Mouse (Mus musculus) testis, postnatal 10 days (tissue): Measurements from ENCODE around the gene Top2a.

Experiments
- DNase-seq: peaks from one replicate; pipeline ENCODE4 v3.0.0; 2021; ENCODE audit warnings: low spot score

The Top2a gene

GRCm38 (mm10) chr11:99023500-99024467 lies at the start of gene Top2a:
Gene Top2a (minus strand): TSS chr11:99024189.
- peak; percentile 89 for DNase-seq

DNA sequence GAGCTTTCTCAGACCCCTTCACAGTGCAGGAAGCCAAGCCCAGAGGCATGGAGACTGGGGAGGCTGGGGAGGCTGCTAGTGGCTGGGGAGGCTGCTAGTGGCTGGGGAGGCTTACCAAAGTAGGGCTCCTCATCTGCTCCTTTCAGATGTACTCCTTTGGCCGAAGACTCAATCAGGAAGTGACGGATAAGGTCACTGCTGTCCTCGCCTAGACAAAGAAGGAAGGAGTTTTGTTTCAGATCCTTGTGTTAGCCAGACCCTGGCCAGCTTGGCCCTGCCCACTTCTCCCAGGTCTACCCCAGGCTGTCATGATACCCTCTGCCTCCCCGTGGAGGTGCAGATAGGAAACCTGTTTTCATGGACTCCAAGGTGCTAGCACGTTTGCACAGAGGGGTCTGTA lies 49.8 kb upstream of the Top2a start:
- DNase-seq, result no peak

- no peak for DNase-seq
Measured at GRCm38 (mm10) chr11:99071866-99072265, 47.9 kb upstream of the Top2a start.

GRCm38 (mm10) chr11:99068455-99068854 lies 44.5 kb upstream of the Top2a start:
- DNase-seq, result no peak

GRCm38 (mm10) chr11:99067591-99067990 lies 43.6 kb upstream of the Top2a start:
- no peak for DNase-seq

GRCm38 (mm10) chr11:99065979-99066378 lies 42.0 kb upstream of the Top2a start:
- DNase-seq, result peak; percentile 83

GRCm38 (mm10) chr11:99065353-99065752 lies 41.4 kb upstream of the Top2a start:
- DNase-seq, result no peak

DNA sequence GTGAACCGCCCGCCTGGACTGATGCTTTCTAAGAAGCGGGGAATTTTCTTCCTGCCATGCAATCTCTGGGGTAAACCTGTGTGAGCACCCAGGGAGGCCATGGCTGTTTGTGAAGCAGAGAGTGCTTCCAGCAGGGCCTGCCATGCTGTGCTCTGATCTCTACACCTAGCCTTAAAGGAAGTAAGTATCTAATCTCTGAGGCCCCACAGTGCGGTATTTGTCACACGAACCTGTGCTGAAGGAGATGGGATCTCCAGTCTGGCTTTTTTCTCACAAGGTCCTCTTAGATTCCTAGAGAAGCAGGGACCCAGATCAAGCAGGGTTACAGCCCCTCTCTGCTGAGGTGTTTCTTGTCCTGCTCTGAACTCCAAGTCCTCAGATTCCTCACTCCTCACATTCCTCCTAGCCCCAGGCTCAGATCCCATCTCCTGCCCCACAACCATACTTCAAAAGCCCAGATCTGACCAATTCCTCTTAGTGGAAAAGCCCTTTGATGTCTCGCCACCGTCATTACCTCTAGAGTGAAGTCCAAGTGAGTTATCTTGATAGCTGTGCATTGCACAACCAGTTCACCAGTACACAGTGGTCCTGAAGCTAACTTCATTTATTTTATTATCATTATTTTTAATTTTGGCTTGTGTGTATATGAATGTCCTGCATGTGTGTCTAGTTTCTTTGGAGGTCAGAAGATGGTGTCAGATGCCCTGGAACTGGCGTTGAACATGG lies 39.6 kb upstream of the Top2a start:
- DNase-seq, result peak; percentile 38

DNA sequence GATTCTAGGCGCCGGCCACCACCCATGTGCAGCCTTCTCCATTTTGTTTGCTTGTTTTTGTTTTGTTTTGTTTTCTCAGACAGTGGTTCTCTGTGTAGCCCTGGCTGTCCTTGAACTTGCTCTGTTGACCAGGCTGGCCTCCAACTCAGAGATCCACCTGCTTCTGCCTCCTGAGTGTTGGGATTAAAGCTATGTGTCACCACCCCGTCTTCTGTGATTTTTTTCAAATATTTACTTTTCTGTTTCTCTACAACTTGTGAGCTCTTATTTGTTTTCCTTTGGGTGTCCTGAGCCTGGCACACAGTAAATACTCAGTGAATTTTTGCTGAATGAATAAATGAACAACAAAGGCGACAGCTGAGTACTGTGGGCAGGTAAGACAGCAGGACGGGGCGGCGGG lies 38.7 kb upstream of the Top2a start:
- no peak for DNase-seq

DNA sequence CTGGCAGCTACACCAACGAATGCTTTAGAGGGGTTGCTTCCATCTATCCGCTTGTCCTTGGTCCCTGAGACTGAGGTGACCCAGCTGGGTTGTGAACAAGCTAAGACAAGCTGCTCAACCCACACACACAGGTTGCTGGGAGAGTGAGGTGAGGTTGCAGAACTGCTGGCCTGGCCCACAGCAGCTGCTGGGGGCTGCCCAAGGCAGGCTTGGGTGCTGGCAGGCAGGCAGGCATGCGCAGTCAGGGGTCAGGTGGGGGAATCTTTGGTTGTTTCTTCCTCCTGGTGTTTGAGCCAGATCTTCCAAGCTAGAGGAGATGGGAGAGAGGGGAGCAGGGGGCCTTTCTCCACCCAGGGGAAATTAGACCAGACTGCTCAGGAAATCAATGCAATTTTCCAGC lies 36.4 kb upstream of the Top2a start:
- DNase-seq, result peak; percentile 66

GRCm38 (mm10) chr11:99055571-99056452 lies 31.8 kb upstream of the Top2a start:
- no peak for DNase-seq

DNA sequence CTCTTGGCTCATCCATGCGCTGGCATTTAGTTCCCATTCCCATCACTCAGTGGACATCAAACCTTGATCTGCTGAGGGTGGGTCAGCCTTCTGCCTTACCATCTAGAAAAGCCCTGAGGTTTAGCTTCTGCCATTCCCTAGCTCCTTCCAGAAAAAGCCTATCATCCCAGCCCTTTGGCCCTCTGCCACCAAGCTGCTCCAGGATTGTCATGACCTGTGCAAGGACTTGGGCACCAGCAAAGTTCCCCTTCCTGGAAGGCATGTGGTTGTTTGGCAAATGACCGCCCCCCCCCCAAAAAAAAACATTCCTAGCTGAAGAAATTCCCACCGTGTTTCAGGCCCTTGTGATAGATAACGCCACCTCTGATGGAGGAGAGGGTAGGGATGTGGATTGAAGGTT lies 31.2 kb upstream of the Top2a start:
- DNase-seq, result peak; percentile 71

- DNase-seq, result no peak
Measured at GRCm38 (mm10) chr11:99047643-99048042, 23.7 kb upstream of the Top2a start.

GRCm38 (mm10) chr11:99047120-99047519 lies 23.1 kb upstream of the Top2a start:
- DNase-seq, result peak; percentile 71

DNA sequence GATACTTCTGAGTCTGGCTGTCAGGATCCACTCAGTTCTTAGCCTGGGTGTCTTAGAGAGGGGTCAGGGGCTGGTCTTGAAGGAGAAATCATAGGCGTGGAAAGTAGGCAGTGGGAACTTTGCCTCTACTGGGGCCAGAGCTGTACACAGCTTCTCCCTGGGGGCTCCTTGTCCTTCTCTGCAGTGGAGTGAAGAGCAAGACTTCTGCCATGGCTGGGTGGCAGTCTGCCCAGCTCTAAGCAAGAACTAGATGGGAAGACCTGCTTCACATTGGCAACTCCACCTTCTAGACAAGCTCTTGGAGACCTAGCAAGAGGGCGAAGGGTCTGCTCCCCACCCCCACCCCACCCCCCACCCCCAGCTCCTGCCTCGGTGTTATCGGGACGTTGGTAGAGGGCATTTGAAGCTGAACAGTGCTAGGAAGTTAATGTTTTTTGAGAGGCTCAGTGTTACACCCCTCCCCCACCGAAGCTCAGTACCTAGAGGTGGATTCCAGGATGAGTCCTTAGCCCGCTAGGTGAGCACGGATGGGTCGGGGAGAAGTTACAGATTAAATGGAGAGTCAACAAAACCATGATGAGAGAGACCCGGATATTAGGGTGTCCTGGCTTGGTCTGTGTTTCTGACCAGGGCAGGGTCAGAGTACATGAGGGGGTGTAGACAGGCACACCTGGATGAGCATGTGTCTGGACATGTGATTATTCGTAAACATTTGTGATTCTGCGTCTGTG lies 21.3 kb upstream of the Top2a start:
- no peak for DNase-seq

DNA sequence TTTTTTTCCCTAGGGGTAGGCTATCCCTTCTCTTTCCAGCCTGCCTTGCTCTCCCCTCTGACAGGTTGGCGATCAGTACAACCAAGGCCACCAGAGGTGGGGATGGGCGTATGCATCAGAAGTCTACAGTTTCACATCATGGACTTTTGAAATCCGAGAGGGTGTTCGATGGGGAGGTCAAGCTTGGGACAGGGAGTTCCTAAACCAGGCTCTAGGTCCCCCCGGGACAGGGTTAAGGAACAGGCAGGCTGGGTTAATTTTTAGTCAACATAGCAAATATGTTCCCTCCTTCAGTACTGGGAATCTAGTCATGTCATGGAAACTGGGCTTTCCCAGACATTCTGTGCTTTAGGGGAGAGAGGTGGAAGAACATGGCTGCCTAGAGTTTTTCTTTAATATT lies 20.3 kb upstream of the Top2a start:
- no peak for DNase-seq

GRCm38 (mm10) chr11:99043632-99044031 lies 19.6 kb upstream of the Top2a start:
- no peak for DNase-seq

DNA sequence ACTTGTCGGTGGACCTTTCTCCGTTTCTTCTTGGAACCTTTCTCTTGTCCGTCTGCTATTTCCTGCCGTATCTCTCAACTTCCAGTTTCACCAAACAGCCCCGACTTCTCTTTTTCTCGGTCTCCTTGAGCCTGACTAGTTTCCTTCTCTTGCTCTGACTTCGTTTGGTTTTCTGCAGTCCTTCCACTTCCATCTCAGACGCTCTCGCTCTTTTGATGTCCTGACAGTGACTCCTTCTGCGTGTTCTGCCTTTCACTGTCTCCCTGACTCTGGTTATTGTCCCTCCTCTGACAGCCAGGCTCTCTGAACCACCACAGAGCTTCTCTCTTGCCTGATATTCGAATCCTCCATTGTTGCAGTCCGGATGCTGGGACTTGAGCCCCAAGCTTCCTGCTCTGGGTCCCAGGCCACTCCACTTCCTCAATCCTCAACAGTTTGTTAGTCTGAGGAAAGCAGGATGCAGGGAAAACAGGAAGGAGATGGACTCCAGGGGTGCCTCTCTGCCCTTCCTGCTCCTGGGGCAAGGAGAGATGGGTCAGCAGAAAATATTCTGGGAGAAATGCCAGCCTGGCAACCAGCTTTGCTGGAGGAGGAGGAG lies 18.9 kb upstream of the Top2a start:
- no peak for DNase-seq

GRCm38 (mm10) chr11:99041841-99042780 lies 18.1 kb upstream of the Top2a start:
- DNase-seq, result no peak
